Mouse (Mus musculus): ENCODE data around the gene Hgd. TPM values are rescaled to one million over a fixed set of nuclear protein-coding genes. Genes with fewer than 3 reads are reported as not detected.

Hgd gene
- polyA plus RNA-seq, 1 experiment from 2014 or later, result 0.48 TPM

DNA sequence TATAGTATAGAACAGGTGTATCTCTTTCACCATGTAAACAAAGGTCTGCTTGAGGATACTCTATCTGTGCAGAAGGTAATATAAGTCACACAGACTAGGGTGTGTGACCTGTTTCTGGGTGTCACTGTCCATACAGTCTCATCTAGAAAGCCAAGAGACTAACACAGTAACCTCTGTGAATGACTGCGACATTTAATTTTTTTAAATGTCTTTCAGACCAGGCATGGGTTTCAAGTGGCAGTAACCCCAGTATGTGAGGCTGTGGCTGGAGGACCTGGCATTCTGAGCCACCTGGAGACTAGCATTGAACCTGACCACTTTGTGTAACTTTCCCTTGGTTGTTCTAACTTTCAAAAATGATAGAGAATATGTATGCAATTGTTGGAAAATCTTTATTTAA, 73.1 kb downstream of the Hgd start:
- no peak for DNase-seq (ENCODE audit: low spot score)
- Histone ChIP-seq H3K4me1 (ENCODE audit: insufficient read depth, low read depth, low read length) (0 out of 2 replicates have a peak, but pooled peaks cover 7% of the 10 kb centered on the region), H3K9me3 (ENCODE audit: low read length) (no peaks in the 10 kb centered on the region), H3K36me3 (ENCODE audit: insufficient read depth, low read length) (peaks cover 2% of the 10 kb centered on the region; the same call in 1 of the 2 replicates), H3K27me3 (replicated peaks; ENCODE audit: insufficient read depth, low read length) (no peaks in the 10 kb centered on the region), H3K4me2 (replicated peaks; ENCODE audit: low read depth, low read length) (peak overlapping the region; percentile 62; the same call in 1 of the 2 replicates), H3K4me3 (ENCODE audit: low read depth, low read length) (no peak overlapping the region), H3K9ac (replicated peaks; ENCODE audit: low read depth) (no peak overlapping the region), H3K27ac (ENCODE audit: low read length) (no peak overlapping the region)
- TF ChIP-seq CTCF (IDR thresholded peaks at IDR 0.05), result no peak
- TF ChIP-seq EP300 (IDR thresholded peaks at IDR 0.05), result no peak
- ATAC-seq, result no peak
- 63% methylated on average over 1 of the region's 1 CpGs for WGBS

DNA sequence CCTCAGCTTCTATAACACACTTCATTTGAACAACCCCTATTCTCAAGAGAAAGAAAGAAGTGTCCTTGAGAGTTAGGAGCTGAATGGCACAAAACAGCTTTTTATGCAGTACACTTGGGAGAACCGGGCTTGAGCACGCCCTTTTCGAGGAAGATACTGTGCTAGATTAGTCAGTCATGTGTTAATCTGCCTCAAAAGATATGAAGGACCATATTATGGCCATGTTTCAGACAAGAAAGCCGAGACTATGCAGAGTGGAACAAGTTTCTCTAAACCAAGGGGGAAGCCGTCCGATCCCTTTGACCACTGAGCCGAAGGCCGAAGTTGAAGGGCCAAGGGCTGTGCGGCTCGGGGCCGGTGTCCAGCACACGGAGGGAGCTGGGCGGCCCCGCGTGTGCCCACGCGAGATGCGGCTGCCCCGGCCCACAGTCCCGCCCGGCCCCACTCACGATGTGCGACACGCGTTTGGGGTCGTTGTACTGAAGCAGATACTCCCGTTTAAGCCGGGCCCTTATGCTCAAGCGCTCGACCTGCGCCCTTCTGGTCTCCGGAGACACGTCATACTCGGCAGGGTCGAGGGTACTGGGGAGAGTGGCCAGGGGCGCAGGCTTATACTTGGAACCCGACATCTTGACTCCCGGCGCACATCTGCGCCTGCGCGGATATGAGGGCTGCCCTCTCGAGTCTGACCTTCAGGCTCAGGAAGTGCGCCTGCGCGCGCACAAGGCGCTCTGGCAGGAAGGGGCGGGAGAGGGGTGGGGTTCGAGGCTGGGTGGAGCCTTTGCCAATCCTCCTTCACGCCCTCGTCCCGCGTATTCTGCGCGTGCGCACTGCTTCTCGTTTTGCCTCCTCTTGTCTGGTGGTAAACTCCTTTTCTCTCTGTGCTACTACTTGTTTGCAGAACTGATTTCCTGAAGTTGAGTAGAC, 74.0 kb downstream of the Hgd start, which contains the start of gene Ndufb4:
Gene Ndufb4, minus strand, starts transcription at position 723 of the 927 bp plus-strand sequence.
- DNase-seq (ENCODE audit: low spot score) (peak; percentile 99), ATAC-seq (peak; percentile 98)
- under 1% methylated on average over 48 of the region's 58 CpGs for WGBS
- TF ChIP-seq CTCF (IDR thresholded peaks at IDR 0.05) (no peak), EP300 (IDR thresholded peaks at IDR 0.05) (no peak)
- no peaks in the 10 kb centered on the region for H3K27me3 ChIP-seq (replicated peaks; ENCODE audit: insufficient read depth, low read length)
- H3K27ac ChIP-seq (ENCODE audit: low read length), result peak within 1 kb of the TSS; percentile 80
- H3K36me3 ChIP-seq (ENCODE audit: insufficient read depth, low read length), result no peaks in the 10 kb centered on the region
- H3K4me2 ChIP-seq (replicated peaks; ENCODE audit: low read depth, low read length), result peak within 1 kb of the TSS; percentile 62
- peak within 1 kb of the TSS; percentile 78 for H3K4me3 ChIP-seq (ENCODE audit: low read depth, low read length)
- H3K9me3 ChIP-seq (ENCODE audit: low read length), result no peaks in the 10 kb centered on the region
- H3K9ac ChIP-seq (replicated peaks; ENCODE audit: low read depth), result peak within 1 kb of the TSS; percentile 82
- H3K4me1 ChIP-seq (ENCODE audit: insufficient read depth, low read depth, low read length), result 0 out of 2 replicates have a peak, but pooled peaks cover 7% of the 10 kb centered on the region

DNA sequence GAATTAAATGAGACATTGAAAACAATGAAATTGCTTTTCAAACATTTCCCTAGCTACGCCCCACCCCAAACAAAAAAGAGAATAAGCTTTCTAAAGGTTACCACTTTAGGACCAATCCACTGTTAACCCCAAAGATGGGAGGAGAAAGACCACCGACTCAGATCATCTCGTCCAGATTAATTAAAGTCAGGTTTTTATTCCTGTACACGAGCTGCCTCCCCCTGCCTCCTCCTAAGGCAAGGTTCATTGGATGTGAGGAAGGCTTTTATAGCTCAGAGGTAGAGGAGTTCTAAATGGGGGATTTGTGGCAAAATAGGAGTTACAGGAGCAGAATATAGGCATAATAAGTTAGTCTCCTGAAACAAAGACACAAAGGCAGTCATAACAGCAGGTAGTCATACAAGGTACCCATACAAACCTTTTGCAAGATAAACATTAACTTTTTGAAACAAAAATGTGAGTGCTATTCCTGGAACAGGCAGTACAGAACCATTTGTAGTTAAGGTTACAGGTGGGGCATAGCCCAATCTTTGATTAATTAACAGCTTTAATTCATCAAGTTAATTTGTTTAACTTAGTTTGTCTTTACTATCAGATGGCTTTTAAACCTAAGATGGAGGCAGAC, 75.0 kb downstream of the Hgd start:
- H3K9me3 ChIP-seq (ENCODE audit: low read length), result no peaks in the 10 kb centered on the region
- H3K27ac ChIP-seq (ENCODE audit: low read length), result 0 out of 2 replicates have a peak overlapping the region, but pooled peaks have one; percentile 40
- DNase-seq (ENCODE audit: low spot score), result no peak
- 0 out of 2 replicates have a peak, but pooled peaks cover 7% of the 10 kb centered on the region for H3K4me1 ChIP-seq (ENCODE audit: insufficient read depth, low read depth, low read length)
- H3K36me3 ChIP-seq (ENCODE audit: insufficient read depth, low read length), result no peaks in the 10 kb centered on the region
- H3K9ac ChIP-seq (replicated peaks; ENCODE audit: low read depth), result no peak overlapping the region
- no peak for ATAC-seq
- H3K27me3 ChIP-seq (replicated peaks; ENCODE audit: insufficient read depth, low read length), result no peaks in the 10 kb centered on the region
- WGBS, result 62% methylated on average over 4 of the region's 4 CpGs
- H3K4me3 ChIP-seq (ENCODE audit: low read depth, low read length), result no peak overlapping the region
- TF ChIP-seq EP300 (IDR thresholded peaks at IDR 0.05), result no peak
- no peak for TF ChIP-seq CTCF (IDR thresholded peaks at IDR 0.05)
- H3K4me2 ChIP-seq (replicated peaks; ENCODE audit: low read depth, low read length), result peak overlapping the region; percentile 62; the same call in 1 of the 2 replicates

DNA sequence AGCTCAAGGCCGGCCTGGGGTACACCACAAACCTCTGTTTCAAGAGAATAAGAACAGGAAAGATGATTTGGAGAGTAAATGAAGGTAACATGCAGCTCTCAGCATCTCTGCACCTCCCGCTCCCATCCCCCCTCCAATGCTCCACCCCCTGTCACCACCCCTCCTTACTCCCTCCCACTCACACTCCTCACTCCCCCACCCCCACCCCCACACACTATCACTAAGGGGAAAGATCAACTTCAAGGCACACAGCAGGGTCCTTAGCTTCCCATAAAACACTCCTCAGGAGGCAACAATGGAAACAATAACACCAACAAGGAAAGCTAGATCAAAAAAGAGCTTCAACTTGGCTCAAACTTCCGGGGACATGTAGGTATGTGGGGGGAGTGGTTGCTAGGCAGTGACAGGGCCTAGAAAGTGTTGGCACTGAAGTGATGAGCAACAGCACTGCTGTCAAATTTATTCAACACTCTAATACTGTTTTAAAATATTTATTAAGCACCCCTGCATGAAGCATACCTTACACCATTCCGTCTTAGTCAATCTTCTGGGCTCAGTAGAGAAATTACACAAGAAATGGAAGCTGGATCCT, 75.9 kb downstream of the Hgd start:
- 0 out of 2 replicates have a peak, but pooled peaks cover 7% of the 10 kb centered on the region for H3K4me1 ChIP-seq (ENCODE audit: insufficient read depth, low read depth, low read length)
- WGBS, result 29% methylated on average over 4 of the region's 4 CpGs
- DNase-seq (ENCODE audit: low spot score), result no peak
- no peak overlapping the region for H3K4me3 ChIP-seq (ENCODE audit: low read depth, low read length)
- H3K9ac ChIP-seq (replicated peaks; ENCODE audit: low read depth), result no peak overlapping the region
- H3K27me3 ChIP-seq (replicated peaks; ENCODE audit: insufficient read depth, low read length), result no peaks in the 10 kb centered on the region
- H3K36me3 ChIP-seq (ENCODE audit: insufficient read depth, low read length), result no peaks in the 10 kb centered on the region
- H3K27ac ChIP-seq (ENCODE audit: low read length), result no peak overlapping the region
- TF ChIP-seq EP300 (IDR thresholded peaks at IDR 0.05) (no peak), CTCF (IDR thresholded peaks at IDR 0.05) (no peak)
- H3K4me2 ChIP-seq (replicated peaks; ENCODE audit: low read depth, low read length), result no peak overlapping the region
- no peaks in the 10 kb centered on the region for H3K9me3 ChIP-seq (ENCODE audit: low read length)
- ATAC-seq, result no peak

DNA sequence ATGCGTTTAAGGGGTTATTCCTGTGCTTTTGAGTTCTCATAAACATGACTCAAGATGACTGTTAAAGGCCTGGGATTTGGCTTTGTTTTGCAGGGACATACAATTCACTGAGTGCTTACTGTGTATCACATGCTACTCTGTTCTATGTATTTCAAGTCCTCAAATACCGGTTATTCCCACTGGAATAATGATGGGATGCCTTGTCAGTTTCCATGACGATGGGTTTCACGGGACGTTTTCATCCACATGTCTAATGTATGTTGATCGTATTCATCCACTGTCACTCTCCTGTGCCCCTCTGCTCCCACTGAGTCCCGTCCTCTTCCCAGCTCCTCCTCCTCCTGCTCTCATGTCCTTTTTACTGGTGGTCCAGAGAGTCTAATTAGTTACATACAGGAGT, 76.8 kb downstream of the Hgd start:
- no peaks in the 10 kb centered on the region for H3K9me3 ChIP-seq (ENCODE audit: low read length)
- DNase-seq (ENCODE audit: low spot score) (no peak), ATAC-seq (no peak)
- H3K9ac ChIP-seq (replicated peaks; ENCODE audit: low read depth), result no peak overlapping the region
- H3K4me1 ChIP-seq (ENCODE audit: insufficient read depth, low read depth, low read length), result 0 out of 2 replicates have a peak, but pooled peaks cover 4% of the 10 kb centered on the region
- WGBS, result 75% methylated on average over 7 of the region's 7 CpGs
- no peak overlapping the region for H3K4me3 ChIP-seq (ENCODE audit: low read depth, low read length)
- H3K27me3 ChIP-seq (replicated peaks; ENCODE audit: insufficient read depth, low read length), result no peaks in the 10 kb centered on the region
- H3K36me3 ChIP-seq (ENCODE audit: insufficient read depth, low read length), result no peaks in the 10 kb centered on the region
- no peak for TF ChIP-seq EP300 (IDR thresholded peaks at IDR 0.05)
- TF ChIP-seq CTCF (IDR thresholded peaks at IDR 0.05), result no peak
- no peak overlapping the region for H3K4me2 ChIP-seq (replicated peaks; ENCODE audit: low read depth, low read length)
- no peak overlapping the region for H3K27ac ChIP-seq (ENCODE audit: low read length)
